Mouse (Mus musculus): ENCODE results near the gene Trip13. TPM values are rescaled to one million over a fixed set of nuclear protein-coding genes. Genes with fewer than 3 reads are reported as not detected.
A peak's percentile ranks its signal among the peaks of the same experiment; 100 is the strongest.

Trip13 gene
- polyA plus RNA-seq (2015; fragmentation: Nextera tagmentation; extraction: Ambion mirVana): 16.0 and 17.6 TPM in 2 replicates

DNA sequence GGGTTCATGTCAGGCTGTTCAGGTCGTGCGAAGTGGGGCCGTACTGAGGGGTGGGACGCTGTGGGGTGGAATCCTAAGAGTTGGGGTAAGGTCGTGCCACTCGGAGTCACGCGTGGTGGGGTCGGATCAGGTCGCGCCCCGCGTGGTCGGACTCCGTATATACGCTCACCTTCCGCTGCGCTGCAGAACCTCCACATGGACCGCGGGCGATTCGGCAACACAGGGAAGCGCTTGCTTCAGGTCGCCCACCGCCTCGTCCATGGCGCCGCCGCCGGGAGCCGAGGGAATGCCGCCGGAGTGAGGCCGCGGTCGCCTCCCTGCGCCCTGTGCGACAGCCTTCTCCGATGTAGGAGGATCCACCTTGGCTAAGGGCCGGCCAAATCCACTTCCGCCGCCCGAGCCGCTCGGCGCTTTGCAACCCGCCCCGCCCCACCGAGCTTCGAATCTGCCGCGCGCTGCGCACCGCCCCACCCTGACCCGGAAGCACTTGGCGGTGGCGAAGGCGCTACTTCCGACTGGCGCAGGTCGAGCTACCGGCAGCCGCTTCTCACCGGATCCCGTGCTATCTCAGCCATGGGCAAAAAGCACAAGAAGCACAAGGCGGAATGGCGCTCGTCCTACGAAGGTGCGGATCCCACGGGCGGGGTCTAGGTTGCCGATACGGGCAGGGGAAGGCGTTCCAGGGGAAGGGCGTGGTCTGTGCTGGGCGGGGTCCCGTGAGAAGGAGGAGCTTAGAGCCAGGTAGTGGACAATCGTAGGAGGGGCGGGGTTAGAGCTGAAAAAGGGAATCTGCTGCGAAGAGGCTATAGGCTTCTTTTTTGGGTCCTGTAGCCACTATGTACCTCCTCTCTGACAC, at the start of gene Trip13, which contains the start of gene Brd9:
Gene Trip13 (minus strand): TSS at position 464 of the 856 bp plus-strand sequence.
Gene Brd9 (plus strand): TSS at position 491 of the 856 bp plus-strand sequence.
- Histone ChIP-seq H3K4me2 (peak within 1 kb of the TSS; percentile 90), H3K9me3 (replicated peaks) (no peaks in the 10 kb centered on the region), H3K9ac (peak within 1 kb of the TSS; percentile 86), H3K4me3 (replicated peaks) (peak within 1 kb of the TSS; percentile 90), H3K27ac (replicated peaks) (peak within 1 kb of the TSS; percentile 98), H3K36me3 (replicated peaks) (peaks cover 42% of the 10 kb centered on the region), H3K27me3 (no peaks in the 10 kb centered on the region), H3K4me1 (replicated peaks) (peaks cover 28% of the 10 kb centered on the region)
- peak; percentile 96 for ATAC-seq (ENCODE audit: insufficient read depth)
- under 1% methylated on average over 75 of the region's 82 CpGs for WGBS (ENCODE audit: insufficient replicate concordance)

DNA sequence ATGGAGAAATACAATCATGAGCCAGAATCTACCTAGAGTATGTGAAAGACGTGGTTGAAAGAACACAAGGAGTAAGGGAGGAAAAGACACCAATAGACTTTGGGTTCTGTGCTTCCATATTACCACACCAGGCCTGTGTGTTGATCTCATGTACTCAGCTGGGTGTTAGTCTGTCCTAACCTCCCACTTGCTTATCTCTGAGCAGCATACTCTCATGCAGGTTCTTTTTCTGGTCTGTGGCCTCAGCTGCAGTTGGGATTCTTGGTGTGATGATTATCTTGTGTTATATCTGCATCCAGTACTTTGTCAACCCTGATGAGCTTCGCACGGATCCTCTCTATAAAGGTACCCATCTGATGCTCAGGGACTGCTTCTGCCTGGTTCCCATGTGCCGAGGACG, 39.4 kb upstream of the Trip13 start:
- 0 out of 2 replicates have a peak, but pooled peaks cover 3% of the 10 kb centered on the region for H3K27me3 ChIP-seq
- WGBS (ENCODE audit: insufficient replicate concordance): 53% methylated on average over 5 of the region's 5 CpGs
- H3K9me3 ChIP-seq (replicated peaks): no peaks in the 10 kb centered on the region
- no peak overlapping the region for H3K4me3 ChIP-seq (replicated peaks)
- H3K4me1 ChIP-seq (replicated peaks): peaks cover 6% of the 10 kb centered on the region; the same call in 1 of the 2 replicates
- no peak overlapping the region for H3K27ac ChIP-seq (replicated peaks)
- H3K4me2 ChIP-seq: no peak overlapping the region
- no peak overlapping the region for H3K9ac ChIP-seq
- H3K36me3 ChIP-seq (replicated peaks): no peaks in the 10 kb centered on the region
- peak; percentile 74; the same call in 1 of the 2 replicates for ATAC-seq (ENCODE audit: insufficient read depth)

DNA sequence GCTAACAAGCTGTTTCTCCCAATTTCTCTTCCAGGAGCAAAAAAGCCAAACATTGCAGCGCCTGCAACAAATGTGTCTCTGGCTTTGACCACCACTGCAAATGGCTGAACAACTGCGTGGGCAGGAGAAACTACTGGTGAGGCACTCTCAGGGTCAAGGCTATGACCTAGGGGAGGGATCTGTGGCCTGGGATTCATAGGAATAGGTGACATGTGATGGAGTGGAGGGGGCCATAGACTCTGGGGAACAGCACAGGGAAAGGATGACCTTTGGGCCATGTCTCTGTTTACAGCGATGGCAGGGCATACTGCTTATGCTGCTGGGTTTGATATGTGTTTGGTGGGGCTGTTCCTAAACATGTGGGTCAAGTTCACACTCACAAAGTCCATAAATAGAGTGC, 36.9 kb upstream of the Trip13 start:
- Histone ChIP-seq H3K4me1 (replicated peaks) (peaks cover 12% of the 10 kb centered on the region), H3K27me3 (no peaks in the 10 kb centered on the region), H3K4me2 (no peak overlapping the region), H3K4me3 (replicated peaks) (no peak overlapping the region), H3K36me3 (replicated peaks) (no peaks in the 10 kb centered on the region), H3K27ac (replicated peaks) (no peak overlapping the region), H3K9ac (no peak overlapping the region), H3K9me3 (replicated peaks) (no peaks in the 10 kb centered on the region)
- ATAC-seq (ENCODE audit: insufficient read depth): peak; percentile 44; the same call in 1 of the 2 replicates
- WGBS (ENCODE audit: insufficient replicate concordance): 65% methylated on average over 3 of the region's 3 CpGs

DNA sequence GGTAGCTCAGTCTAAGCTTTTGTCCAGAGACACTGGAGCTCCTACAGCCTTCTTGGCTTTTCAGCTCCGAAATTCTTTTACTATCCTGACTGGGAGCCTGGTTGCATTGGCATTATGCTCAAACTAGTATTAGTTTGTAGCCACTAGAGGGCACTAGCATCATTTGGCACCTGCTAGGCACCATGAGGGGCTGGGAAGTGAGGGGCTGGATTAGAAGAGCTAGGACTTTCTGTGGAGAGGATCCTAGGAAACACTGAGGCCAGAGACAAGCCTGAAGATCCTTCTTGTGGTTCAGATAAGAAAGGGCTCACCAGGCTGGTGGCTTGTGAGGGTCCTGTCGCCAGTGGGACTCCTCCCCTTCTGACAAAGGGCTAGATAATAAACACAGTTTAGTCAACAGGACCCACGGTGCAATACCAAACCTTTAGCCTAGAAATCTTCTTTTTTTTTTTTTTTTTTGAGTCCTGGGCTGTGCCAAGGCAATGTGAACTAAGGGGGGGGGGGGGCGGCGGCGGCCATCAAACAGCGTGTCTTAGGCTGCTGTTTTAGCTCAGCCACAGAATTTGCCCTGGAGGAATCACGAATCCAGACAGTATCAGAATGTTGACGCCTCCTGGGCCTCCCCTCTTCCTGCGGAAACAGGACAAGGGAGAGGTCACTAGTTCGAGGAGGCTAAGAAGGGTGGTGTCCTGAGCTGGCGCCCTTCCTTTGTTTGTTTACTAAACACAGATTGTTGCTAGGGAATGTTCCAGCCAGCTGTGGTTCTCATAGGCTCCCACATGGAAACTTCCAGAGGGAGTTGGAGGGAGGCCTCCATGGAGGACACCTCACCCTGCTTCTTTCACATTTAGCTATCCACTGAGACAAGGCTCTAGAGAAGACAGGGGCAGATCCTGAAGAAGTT, 33.2 kb upstream of the Trip13 start:
- no peak overlapping the region for H3K9ac ChIP-seq
- 0 out of 2 replicates have a peak, but pooled peaks cover 6% of the 10 kb centered on the region for H3K27me3 ChIP-seq
- ATAC-seq (ENCODE audit: insufficient read depth): peak; percentile 63
- WGBS (ENCODE audit: insufficient replicate concordance): 29% methylated on average over 12 of the region's 12 CpGs
- peak overlapping the region; percentile 55 for H3K4me2 ChIP-seq
- no peak overlapping the region for H3K27ac ChIP-seq (replicated peaks)
- H3K4me3 ChIP-seq (replicated peaks): 0 out of 2 replicates have a peak overlapping the region, but pooled peaks have one; percentile 20
- H3K9me3 ChIP-seq (replicated peaks): no peaks in the 10 kb centered on the region
- peaks cover 10% of the 10 kb centered on the region for H3K4me1 ChIP-seq (replicated peaks)
- no peaks in the 10 kb centered on the region for H3K36me3 ChIP-seq (replicated peaks)

DNA sequence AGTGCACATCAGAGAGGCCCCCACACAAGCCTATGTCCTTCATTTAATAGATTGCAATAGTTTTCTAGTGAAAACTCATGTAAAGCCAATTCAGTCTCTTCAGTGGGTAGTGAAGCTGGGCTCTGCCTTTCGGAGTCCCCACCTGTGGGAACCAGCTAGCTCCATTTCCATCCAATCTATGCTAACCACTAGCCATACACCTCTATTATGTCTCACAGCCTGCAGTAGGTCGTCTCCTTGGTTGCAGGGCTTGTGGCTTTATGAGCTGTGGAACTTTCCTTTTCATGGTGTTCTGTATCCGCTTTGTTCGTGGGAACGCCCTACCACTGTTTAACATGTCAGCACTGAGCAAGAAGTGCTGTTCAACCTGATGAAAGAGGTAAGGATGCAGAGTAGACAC, 26.0 kb upstream of the Trip13 start, which contains the start of gene Zdhhc11:
Gene Zdhhc11 (plus strand): TSS at position 301 of the 400 bp plus-strand sequence.
- H3K9me3 ChIP-seq (replicated peaks): no peaks in the 10 kb centered on the region
- 71% methylated on average over 5 of the region's 5 CpGs for WGBS (ENCODE audit: insufficient replicate concordance)
- peaks cover 25% of the 10 kb centered on the region for H3K36me3 ChIP-seq (replicated peaks)
- 0 out of 2 replicates have a peak, but pooled peaks cover 6% of the 10 kb centered on the region for H3K27me3 ChIP-seq
- no peak for ATAC-seq (ENCODE audit: insufficient read depth)
- no peak within 1 kb of the TSS for H3K27ac ChIP-seq (replicated peaks)
- H3K4me2 ChIP-seq: no peak within 1 kb of the TSS
- no peak within 1 kb of the TSS for H3K4me3 ChIP-seq (replicated peaks)
- no peak within 1 kb of the TSS for H3K9ac ChIP-seq
- H3K4me1 ChIP-seq (replicated peaks): no peaks in the 10 kb centered on the region

DNA sequence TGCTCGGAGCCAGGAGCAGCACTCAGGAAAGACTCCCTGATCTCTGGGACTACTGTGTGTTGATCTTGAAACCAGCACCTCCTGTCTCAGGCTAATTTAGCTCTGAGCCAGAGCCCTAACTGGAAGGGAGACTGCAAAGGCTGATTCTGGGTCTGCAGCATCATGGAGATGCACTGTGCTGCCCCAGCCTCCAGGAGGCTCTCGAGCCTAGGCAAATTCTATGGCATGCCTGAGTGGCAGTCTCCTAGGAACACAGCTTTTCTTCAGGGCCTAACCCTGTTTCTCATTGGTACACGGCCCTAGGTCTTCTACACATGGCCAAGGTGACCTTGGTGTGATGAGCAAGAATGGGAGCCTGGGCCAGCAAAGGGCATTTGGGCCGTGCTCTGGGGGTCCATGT, 23.6 kb upstream of the Trip13 start:
- H3K9me3 ChIP-seq (replicated peaks): no peaks in the 10 kb centered on the region
- WGBS (ENCODE audit: insufficient replicate concordance): 72% methylated on average over 4 of the region's 4 CpGs
- H3K27ac ChIP-seq (replicated peaks): no peak overlapping the region
- no peaks in the 10 kb centered on the region for H3K4me1 ChIP-seq (replicated peaks)
- ATAC-seq (ENCODE audit: insufficient read depth): no peak
- H3K36me3 ChIP-seq (replicated peaks): peaks cover 42% of the 10 kb centered on the region
- H3K27me3 ChIP-seq: no peaks in the 10 kb centered on the region
- no peak overlapping the region for H3K4me3 ChIP-seq (replicated peaks)
- H3K9ac ChIP-seq: no peak overlapping the region
- H3K4me2 ChIP-seq: no peak overlapping the region

DNA sequence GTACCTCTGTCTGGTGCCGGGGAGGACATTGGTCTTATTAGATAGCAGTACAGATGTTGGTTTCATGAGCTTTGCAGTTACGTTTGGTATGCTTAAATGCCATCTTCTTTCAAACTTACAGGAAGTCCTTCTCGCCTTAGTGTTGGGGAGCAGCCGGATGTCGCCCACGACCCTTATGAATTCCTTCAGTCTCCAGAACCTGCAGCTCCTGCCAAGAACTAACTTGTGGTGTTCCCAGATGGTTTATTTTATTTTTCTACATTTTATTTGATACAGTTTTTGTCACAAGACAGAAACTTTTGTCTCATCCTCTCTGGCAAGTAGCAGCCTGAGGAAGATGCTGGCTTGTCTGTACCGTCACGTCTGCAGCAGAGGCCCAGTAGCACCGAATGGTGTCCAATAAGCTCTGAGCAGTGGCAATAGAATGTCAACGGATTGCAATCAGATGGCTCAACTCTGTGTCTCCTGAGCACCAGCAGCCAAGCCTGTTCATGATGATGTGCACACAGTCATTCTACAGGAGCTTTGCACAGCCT, 22.6 kb upstream of the Trip13 start:
- H3K27ac ChIP-seq (replicated peaks): no peak overlapping the region
- peaks cover 52% of the 10 kb centered on the region for H3K36me3 ChIP-seq (replicated peaks)
- ATAC-seq (ENCODE audit: insufficient read depth): no peak
- no peak overlapping the region for H3K4me2 ChIP-seq
- no peaks in the 10 kb centered on the region for H3K4me1 ChIP-seq (replicated peaks)
- 83% methylated on average over 10 of the region's 10 CpGs for WGBS (ENCODE audit: insufficient replicate concordance)
- no peaks in the 10 kb centered on the region for H3K9me3 ChIP-seq (replicated peaks)
- no peaks in the 10 kb centered on the region for H3K27me3 ChIP-seq
- H3K4me3 ChIP-seq (replicated peaks): no peak overlapping the region
- no peak overlapping the region for H3K9ac ChIP-seq

DNA sequence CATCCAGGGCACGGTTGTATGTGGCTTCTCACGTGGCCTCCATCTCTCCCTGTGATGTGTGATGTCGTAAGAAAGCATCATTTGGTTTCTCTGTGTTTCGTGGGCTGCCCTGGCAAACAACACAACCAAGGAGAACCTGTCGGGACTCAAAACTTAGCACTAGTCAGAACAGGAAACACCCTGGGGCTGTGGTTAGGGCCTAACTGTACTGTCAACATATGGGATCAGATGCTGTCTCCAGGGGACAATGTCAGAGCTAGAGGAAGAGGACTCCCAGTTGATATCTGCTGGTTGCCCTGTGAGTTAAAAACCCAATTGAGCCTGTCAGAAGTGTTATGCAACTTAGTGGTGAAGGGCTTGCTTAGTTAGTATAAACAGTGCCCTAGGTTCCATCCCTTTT, 17.9 kb upstream of the Trip13 start:
- 44% methylated on average over 5 of the region's 5 CpGs for WGBS (ENCODE audit: insufficient replicate concordance)
- peaks cover 74% of the 10 kb centered on the region for H3K36me3 ChIP-seq (replicated peaks)
- no peak overlapping the region for H3K4me3 ChIP-seq (replicated peaks)
- no peaks in the 10 kb centered on the region for H3K4me1 ChIP-seq (replicated peaks)
- H3K27me3 ChIP-seq: no peaks in the 10 kb centered on the region
- H3K9ac ChIP-seq: no peak overlapping the region
- H3K9me3 ChIP-seq (replicated peaks): no peaks in the 10 kb centered on the region
- ATAC-seq (ENCODE audit: insufficient read depth): no peak
- no peak overlapping the region for H3K4me2 ChIP-seq
- H3K27ac ChIP-seq (replicated peaks): no peak overlapping the region

DNA sequence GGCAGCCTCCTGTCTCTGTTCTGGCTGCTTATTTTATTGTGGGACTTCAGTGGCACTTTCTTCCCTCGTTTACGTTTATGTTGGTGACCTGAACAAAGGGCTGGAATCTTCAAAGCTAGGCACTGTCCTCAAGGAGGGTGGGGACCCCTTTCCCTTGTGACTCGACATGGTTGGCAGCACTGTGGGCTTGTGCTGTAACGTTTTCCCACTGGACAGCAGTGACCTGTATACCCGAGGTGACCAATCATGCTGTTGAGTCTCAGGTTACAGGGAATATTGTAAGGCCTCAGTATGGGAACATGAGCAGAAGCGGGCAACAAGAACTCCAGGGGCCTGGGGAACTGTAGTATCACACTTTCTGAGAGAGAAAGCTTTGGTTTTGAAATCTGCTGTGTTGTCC, 17.1 kb upstream of the Trip13 start:
- H3K4me3 ChIP-seq (replicated peaks): no peak overlapping the region
- no peaks in the 10 kb centered on the region for H3K9me3 ChIP-seq (replicated peaks)
- no peak overlapping the region for H3K9ac ChIP-seq
- H3K4me1 ChIP-seq (replicated peaks): no peaks in the 10 kb centered on the region
- H3K27me3 ChIP-seq: no peaks in the 10 kb centered on the region
- no peak overlapping the region for H3K4me2 ChIP-seq
- ATAC-seq (ENCODE audit: insufficient read depth): no peak
- H3K36me3 ChIP-seq (replicated peaks): peaks cover 74% of the 10 kb centered on the region
- WGBS (ENCODE audit: insufficient replicate concordance): 56% methylated on average over 6 of the region's 6 CpGs
- no peak overlapping the region for H3K27ac ChIP-seq (replicated peaks)

DNA sequence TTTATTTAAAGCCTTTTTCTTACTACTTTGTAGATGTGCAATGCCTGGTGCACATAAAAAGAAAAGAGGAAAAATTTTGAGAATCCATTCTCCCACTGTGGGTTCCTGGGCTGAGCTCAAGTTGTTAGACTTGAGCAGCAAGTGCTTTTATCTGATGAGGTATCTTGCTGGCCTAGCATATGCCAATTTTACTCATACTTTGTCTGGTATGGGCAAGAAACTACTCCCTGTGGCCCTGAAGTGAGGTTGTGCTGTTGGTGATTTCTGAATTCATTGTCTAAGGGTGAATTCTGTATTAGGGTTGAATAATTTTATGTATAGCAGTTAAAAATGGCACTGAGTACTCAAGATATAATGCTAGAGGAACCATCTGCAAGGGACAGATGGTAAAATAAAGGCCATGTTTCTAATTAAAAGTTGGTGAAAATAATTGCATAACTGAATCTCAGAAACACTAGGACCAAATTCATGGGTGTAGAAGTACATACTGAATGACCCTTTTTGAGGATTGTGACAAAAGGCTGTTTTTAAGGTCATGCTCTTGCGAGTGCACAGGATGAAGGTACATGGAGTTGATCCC, 16.1 kb upstream of the Trip13 start:
- 85% methylated on average over 1 of the region's 1 CpGs for WGBS (ENCODE audit: insufficient replicate concordance)
- no peaks in the 10 kb centered on the region for H3K27me3 ChIP-seq
- peaks cover 75% of the 10 kb centered on the region for H3K36me3 ChIP-seq (replicated peaks)
- no peaks in the 10 kb centered on the region for H3K9me3 ChIP-seq (replicated peaks)
- no peaks in the 10 kb centered on the region for H3K4me1 ChIP-seq (replicated peaks)
- H3K9ac ChIP-seq: no peak overlapping the region
- H3K4me3 ChIP-seq (replicated peaks): no peak overlapping the region
- no peak overlapping the region for H3K27ac ChIP-seq (replicated peaks)
- H3K4me2 ChIP-seq: no peak overlapping the region
- ATAC-seq (ENCODE audit: insufficient read depth): no peak
